Mouse (Mus musculus) erythroid progenitor cell, adult 5-6 weeks (primary cell): ENCODE results near the gene Rbms2. TPM values are rescaled to one million over a fixed set of nuclear protein-coding genes. Genes with fewer than 3 reads are reported as not detected.
"Not testable (repeated sequence)": the region's sequence is repeated elsewhere in the genome, so short reads cannot be mapped to it uniquely, and the experiment has no call there.

ENCODE experiments used
- ATAC-seq: replicated peaks from 2 replicates; pipeline ENCODE4 v1.8.0; 2016; ENCODE audit warnings: moderate number of reproducible peaks, mild to moderate bottlenecking, moderate TSS enrichment, inconsistent platforms; ENCODE audit not compliant: poor library complexity, low FRiP score, severe bottlenecking
- total RNA-seq, 2 experiments: library from RNA; stranded (forward) in 1 of 2; stranded (reverse) in 1 of 2; fragments of 150-400 nt in 1 of 2; fragments of 186-747, 209-891 nt in 1 of 2; gene quantifications; 2 replicates each; pipeline versions ENCODE4 v1.2.3 to v1.2.4; 2015 to 2017; ENCODE audit warnings: low replicate concordance in 2 of 2

Rbms2 gene
- total RNA-seq (2015; ENCODE audit: low replicate concordance) (1.8 and 5.4 TPM in 2 replicates), total RNA-seq (2017; ENCODE audit: low replicate concordance) (7.0 and 7.1 TPM in 2 replicates)

DNA sequence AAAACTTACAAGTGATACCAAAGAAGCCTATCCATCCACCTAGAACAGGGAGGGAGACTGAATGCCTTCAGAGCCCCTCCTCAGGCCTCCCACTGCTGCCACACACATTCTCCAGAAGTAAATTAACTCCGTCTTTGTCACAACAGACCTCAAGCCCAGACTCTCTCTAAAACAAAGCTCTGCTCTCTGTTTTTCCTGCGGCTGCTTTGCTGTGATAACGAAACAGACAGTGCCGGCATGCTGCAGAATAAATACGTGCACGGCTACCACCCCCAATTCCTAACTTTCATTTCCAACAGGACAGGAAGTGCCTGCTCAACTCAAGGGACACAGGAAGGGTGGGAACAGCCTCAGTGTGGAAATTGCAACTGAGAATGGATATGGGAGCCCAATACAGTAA is at the start of gene Rbms2:
Gene Rbms2 (minus strand): TSS at position 309 of the 400 bp plus-strand sequence.
- ATAC-seq, result no peak

DNA sequence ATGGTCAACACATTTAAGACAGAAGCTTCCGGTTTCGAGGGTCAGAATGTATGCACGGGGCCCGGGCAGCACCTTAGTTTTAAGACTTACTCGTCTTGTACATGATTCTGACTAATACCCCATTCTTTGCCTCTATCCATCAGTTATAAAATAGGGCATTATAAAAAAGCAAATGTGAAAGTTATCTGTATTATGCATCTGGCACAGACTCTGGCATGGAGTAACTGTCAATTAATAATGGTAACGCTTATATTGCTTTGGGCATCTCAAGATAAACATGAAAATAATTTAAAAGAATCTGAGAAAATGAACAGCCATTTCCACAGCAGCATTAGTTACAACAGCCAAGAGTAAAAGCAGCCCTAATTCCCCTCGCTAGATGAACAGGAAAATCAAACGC is 47.9 kb upstream of the Rbms2 start:
- ATAC-seq, result no peak

DNA sequence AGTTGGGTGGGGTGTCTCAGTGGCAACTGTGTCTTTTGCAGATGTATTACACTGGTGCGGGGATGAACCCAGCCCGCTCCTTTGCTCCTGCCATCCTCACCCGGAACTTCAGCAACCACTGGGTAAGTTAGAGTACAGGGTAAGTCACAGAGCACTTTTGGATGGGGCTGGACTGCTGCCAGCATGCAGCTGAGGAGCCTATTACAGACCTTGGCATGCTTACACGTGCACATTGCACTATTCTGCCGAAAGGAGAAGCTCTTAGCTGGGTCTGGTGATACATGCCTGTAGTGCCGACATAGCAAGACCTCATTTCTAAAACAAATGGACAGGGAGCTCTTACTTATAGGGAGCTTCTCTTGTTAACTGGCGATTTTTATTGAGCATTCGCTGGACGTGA is 47.5 kb upstream of the Rbms2 start:
- no peak for ATAC-seq

DNA sequence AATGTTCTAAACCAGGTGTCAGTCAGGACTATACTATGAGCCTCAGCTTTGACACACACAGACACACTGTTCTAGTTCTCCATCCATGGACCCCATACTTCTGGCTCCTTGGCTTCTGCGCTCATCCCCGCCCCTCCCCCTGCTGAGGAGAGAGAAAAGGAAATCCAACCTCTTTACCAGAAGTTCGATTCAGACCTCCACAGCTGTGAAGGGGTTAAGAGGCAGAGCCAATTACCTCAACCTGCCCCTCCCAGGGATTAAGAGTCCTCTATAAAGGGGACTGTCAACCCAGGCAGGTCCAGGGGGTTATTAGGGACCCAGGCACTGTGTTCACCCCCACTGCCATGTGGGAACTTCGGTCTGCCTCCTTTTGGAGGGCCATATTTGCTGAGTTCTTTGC is 45.4 kb upstream of the Rbms2 start, which contains the start of gene Mip:
Gene Mip (plus strand): TSS at position 301 of the 400 bp plus-strand sequence.
- no peak for ATAC-seq

DNA sequence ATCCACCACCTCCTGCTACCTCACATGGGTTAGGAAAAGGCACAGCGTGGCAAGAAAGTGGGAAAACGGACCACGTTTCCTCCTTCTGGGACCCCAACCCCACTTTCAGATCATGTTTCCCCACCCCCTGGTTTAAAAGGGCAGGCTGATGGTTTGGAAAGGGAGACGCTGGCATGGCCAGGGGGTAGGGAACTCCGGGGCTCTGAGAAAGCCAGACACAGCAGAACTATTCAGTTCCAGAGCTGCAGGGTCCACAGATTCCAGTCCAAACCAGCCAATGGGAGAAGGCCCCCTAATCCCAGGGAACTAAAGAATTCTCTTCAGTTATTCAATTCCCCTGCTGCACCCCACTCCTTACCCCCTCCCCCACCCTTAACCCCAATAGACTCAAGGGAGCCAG is 45.0 kb upstream of the Rbms2 start:
- no peak for ATAC-seq

DNA sequence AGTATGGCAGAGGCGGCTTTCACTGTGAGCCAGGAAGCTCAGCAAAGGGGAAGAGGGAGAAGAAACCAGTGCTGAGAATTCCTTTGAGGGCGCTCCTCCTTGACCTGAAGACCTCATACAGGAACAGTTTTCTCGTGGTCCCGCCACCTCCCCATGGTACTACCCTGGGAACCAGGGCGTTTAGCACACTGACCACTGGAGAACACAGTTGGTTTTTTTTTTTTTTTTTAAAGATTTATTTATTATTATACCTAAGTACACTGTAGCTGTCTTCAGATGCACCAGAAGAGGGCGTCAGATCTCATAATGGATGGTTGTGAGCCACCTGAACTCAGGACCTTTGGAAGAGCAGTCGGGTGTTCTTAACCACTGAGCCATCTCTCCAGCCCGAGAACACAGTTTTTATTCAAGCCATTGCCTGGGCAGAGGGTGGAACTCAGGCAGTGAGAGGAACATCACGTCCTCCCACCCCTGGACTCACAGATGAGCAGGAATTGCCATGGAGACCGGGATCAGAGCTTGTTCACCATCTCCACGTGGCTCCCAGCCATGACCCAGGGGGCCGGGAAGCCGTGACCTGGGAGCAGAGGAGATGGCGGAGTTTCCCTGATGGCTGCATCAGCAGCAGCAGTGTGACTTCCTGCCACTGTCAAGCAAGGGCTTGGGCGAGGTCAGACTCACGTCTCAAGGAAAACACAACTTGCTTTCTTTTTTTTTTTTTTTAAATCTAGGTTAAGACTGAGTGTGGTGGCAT is 41.6 kb upstream of the Rbms2 start:
- ATAC-seq, result no peak

DNA sequence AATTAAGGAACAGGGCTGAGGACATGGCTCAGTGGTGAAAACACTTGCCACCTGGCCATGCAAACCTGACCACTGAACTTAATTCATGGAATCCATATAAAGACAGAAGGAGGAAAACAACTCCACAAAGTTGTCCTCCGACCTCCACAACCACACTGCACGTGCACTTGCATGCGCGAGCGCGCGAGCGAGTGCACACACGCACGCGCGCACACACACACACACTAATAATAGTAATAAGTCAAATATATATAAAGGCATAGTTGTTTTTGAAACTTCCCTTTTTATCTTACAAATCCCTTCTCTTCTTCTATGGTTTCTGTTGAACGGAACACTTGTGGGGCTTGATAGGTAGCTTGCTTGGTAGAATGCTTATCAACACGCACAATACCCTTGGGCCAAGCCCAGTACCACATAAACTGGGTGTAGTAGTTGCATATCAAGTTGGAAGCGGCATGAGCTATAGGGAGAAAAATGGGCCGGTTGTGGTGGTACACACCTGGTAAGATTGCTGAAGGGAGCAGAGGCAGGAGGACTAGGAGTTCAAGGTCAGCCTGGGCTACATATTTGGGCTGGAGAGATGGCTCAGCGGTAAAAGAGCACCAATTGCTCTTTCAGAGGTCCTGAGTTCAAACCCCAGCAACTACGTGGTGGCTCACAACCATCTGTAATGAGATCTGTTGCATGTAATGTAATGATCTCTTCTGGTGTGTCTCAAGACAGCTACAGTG is 38.5 kb upstream of the Rbms2 start:
- peak; percentile 83 for ATAC-seq

DNA sequence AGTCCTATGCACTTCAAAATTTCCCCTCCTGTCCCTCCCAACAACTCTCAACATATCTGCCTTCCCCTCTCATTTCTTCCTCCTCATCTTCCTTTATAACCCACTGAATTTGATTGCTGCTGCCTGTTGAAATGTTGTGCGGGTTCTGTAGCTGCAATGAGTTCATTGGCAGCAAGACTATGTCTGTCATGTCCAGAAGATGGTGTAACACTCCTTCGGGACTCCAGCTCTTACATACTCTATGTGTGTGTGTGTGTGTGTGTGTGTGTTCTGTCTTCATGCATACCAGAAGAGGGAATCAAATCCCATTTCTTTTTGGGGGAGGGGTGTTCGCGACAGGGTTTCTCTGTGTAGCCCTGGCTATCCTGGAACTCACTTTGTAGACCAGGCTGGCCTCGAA is 34.9 kb upstream of the Rbms2 start:
- no peak for ATAC-seq

DNA sequence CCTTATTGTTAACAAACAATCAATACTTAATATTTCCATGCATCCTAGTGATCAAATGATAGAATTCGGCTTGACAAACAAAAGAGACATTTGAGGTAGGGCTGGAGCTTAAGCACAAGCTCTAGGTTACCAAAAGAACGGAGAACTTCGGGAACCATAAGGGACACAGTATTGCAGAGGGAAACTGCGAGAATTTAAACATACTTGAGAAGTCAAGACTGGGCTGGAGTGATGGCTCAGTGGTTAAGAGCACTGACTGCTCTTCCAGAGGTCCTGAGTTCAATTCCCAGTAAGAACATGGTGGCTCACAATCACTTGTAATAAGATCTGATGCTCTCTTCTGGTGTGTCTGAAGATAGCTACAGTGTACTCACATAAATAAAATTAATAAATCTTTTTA is 34.0 kb upstream of the Rbms2 start:
- not testable (repeated sequence) for ATAC-seq

DNA sequence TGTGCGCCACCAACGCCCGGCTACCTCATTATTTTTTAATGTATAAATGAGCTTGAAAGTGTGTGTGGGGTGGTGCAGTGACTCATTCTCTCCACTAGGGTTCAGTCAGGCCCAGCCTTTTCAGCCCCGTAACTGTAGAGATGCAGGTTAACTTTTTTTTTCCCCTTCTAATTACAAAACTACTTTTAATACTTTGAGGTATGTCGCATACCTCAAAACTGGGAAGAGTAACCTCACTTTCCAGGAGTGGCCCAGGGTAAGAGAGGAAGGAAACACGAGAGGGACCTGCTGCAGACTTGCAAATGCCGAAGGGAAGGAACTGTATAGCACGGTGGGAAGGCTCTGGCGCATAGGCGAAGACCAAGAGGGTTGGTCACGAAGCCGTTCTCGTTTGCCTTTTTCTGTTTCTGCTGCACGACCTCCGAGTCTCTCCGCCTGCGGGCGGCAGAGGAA is 32.8 kb upstream of the Rbms2 start:
- peak; percentile 80 for ATAC-seq

DNA sequence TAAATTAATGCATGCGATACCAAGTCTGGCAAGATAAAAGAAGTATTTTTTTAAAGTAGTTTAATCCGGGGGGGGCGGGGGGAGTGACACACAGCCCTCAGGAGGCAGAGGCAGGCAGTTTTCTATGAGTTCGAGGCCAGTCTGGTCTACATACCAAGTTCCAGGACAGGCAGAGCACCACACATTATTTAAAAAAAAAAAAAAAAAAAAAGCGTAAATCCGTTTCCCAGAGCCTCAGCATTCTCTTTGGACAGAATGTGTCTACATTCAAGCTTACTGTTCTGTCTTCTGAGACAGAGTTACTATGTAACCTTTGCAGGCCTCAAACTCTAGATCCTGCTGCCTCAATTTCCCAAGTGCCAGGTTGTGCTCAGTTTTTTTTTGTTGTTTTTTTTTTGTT is 32.1 kb upstream of the Rbms2 start:
- ATAC-seq, result no peak

DNA sequence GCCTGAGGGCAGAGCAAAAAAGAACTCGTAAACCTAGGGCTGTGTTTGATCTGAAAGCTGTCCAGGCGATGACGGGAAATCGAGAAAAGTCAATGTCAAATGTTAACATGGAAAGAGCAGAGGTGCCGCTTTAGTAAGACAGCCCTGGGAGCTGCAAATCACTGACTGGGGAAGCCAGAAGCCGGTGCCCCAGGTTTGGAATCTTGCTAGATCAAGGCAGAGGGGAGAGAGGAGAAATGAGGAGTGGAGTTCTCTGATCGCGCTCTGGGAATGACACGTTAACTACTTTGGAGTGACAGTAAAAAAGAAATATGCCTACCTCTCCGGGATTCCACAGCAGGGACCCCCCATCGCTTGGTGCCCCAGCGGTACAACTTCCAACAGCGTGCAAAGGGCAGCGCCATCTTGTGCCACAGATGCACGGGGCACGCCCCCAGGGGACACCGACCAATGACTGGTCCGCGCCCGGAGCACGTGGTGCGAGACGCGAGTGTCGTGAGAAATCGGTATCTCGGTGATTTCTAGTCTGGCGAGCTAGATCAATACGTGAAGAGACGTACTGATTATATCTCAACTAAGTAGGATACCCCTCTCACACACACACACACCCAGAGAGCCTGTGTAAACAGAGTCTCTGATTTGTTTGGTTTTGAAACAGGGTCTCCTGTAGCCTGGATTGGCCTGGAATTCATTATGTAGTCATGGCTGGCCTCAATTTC is 31.5 kb upstream of the Rbms2 start, which contains the start of gene Spryd4:
Gene Spryd4 (minus strand): TSS at position 418 of the 719 bp plus-strand sequence.
- peak; percentile 92 for ATAC-seq

DNA sequence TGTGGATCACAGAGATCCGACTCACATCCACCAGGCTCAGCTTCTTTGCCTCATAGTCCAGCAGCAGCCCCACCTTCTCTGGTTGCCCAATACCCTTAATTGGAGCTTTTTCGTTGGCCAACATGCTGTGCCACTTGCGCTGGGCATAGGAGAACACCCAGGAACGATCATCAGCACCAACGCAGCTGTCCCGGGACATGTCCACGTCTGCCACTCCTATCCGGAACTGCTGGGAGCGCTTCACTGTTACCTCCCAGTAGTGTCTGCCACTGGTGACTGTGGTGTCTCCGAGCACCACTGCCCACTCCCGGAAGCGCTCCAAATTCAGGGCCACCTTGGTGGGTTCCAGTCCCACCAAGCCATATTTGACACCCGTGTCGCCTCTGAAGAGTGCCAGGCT is 30.9 kb upstream of the Rbms2 start:
- ATAC-seq, result peak; percentile 25; the same call in 1 of the 2 replicates

DNA sequence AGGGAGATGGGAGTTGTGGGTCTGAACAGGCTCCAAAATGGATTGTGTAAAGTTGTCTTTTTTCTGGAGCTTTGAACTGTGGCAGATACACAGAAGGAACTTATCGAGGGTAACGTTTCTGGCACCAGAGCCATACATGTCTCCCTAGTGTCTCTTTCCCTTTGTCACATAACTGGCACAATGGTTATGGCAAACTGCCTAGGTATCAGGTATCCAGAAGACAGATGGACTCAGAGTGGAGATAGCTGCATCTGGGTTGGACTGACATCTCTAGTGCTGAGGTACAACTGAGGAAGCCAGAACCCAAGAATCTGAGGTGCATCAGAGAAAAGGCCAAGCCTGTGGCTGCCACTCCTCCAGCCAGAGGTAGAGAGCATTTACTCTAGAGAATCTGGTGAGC is 30.0 kb upstream of the Rbms2 start:
- no peak for ATAC-seq

DNA sequence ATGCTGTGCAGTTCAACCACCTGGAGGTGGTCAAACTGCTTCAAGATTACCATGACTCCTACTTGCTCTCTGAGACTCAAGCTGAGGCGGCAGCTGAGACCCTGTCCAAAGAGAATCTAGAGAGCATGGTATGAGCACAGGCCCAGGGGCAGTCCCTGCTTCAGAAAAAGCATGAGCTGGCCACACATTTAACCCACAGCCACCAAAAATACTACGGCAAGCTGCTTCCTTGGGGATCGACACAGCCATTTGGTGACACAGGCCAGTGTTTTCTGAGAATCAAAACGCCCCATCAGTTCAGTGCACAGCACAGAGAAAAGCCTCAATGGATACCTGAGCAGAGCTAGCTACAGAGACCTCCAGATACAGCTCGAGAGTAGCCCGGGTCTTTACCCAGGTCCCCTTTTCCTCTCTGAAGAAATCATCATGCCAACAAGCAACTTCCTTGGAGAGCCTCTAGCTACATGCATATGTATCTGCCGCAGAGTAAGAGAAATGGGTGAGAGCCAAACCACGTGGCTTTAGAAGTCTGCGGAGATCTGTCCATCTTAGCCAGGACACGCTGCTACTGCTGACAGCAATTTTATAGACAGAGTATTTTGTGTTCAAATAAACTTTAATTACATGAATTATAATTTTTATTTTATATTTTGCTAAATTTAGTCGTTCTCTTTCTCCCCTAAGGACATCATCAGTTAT is 29.4 kb upstream of the Rbms2 start:
- no peak for ATAC-seq

DNA sequence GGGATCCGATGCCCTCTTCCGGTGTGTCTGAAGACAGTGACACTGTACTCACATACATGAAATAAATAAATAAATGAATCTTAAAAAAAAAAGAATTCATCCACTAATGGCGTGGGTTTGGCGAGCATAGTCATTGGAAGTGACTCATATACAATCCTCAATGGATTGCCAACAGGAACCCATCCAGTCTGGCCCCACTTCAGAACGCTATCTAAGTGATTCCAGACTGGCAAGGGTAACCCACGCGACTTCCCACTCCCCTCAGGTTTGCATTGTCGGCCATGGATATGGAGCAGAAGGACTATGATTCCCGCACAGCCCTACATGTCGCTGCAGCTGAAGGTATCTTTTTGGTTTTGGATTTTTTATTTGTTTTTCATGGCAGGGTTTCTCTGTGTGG is 28.2 kb upstream of the Rbms2 start:
- no peak for ATAC-seq

DNA sequence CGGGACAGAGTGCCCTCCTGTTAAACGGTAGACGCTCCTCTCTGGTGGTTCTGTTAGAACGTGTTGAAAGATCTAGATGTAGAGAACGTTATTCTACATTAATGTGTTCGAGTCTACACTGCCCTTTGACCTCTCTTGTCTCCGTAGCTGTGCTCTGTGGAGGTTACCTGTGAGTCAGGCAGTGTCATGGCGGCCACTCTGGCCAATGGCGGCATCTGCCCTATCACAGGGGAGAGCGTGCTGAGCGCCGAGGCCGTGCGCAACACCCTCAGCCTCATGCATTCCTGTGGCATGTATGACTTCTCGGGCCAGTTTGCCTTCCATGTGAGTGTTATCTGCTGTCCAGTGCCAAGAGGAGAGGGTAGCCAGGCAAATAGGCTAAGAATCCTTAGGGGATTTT is 24.8 kb upstream of the Rbms2 start:
- no peak for ATAC-seq

DNA sequence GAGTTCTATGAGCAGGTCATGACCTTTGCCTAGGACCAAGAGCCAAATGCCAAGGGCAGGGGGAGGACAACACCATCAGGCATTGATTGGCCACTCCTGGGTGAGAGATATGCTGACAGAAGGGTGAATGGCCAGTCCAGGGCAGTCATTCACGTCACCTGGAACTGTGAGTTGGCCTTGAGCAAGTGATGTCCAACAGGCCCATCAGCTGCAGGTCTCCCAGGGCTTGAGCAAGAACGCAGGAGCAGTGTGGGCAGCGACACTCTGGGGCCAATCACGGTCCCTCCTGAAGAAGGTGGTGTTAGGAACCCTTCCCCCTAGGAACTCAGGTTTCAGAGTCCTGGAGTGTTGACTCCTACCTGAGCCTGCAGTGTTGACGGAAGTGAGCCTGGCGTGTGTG is 21.8 kb upstream of the Rbms2 start:
- ATAC-seq, result no peak

DNA sequence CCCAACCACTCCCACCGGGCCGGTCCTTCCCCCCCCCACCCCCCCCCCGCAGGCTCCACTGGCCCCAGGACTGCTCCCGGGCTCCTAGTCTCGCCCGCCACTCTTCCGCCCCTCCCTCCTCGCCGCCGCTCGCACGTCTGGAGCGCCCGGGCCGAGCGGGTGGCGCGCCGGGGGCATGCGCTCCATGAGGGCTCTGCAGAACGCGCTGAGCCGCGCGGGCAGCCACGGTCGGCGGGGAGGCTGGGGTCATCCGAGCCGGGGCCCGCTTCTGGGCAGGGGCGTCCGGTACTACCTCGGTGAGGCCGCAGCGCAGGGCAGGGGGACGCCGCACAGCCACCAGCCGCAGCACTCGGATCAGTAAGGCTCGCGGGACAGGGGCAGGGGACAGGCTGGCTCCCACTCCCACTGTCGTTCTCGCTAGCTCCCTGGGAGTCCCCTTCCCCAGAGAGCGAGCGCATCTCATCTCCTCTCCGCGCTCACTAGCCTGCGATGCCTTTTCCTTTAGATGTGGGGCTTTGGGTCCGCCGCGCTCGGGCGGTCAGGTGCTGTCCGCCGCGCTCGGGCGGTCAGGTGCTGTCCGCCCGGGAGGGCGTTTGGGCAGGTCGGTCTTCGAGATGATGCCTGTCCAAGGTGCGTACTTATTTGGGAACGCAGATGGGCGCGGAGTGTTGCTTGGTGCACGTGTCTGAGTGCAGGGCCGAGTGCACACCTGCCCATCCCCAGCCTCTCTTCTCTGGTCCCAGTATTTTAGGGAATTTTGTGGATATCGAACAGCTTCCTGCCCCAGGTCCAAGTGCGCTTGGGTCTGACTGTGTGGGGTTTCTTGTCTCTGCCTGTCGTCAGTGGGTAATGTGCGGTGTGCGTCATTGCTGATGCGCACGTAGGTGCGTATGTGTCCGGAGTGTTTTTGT is 14.7 kb upstream of the Rbms2 start:
- ATAC-seq, result peak; percentile 70
